Mouse (Mus musculus): ENCODE measurements around the gene Mogat1. TPM values are rescaled to one million over a fixed set of nuclear protein-coding genes. Genes with fewer than 3 reads are reported as not detected.

Mogat1 gene
- polyA plus RNA-seq, 2 experiments: 0.18 to 0.37 TPM

GRCm38 (mm10) chr1:78507137-78507536, 3.7 kb upstream of the Mogat1 start:
- no peaks in the 10 kb centered on the region for H3K9me3 ChIP-seq (ENCODE audit: control insufficient read depth, low read length)
- H3K4me2 ChIP-seq (replicated peaks; ENCODE audit: low read depth, low read length, severe bottlenecking): no peak overlapping the region
- no peak overlapping the region for H3K4me3 ChIP-seq (replicated peaks; ENCODE audit: low read length)
- H3K4me1 ChIP-seq (ENCODE audit: control insufficient read depth, insufficient read depth, low read length): peaks cover 4% of the 10 kb centered on the region; the same call in 1 of the 2 replicates
- H3K36me3 ChIP-seq (ENCODE audit: control insufficient read depth, insufficient read depth, low read length): no peaks in the 10 kb centered on the region
- TF ChIP-seq POLR2A (IDR thresholded peaks at IDR 0.05; ENCODE audit: borderline replicate concordance, extremely low read depth, insufficient read depth, insufficient read length): no peak
- ATAC-seq (ENCODE audit: low FRiP score, low read depth) (no peak), DNase-seq (ENCODE audit: low spot score) (no peak)
- peaks cover 5% of the 10 kb centered on the region; the same call in 1 of the 2 replicates for H3K27me3 ChIP-seq (ENCODE audit: control insufficient read depth, insufficient read depth, low read length)
- 42% methylated on average over 1 of the region's 1 CpGs for WGBS
- H3K27ac ChIP-seq (replicated peaks; ENCODE audit: low read depth, low read length): no peak overlapping the region
- H3K9ac ChIP-seq (ENCODE audit: low read depth, low read length, severe bottlenecking): no peak overlapping the region

- H3K9me3 ChIP-seq (ENCODE audit: control insufficient read depth, low read length): no peaks in the 10 kb centered on the region
- no peak for DNase-seq (ENCODE audit: low spot score)
- H3K27ac ChIP-seq (replicated peaks; ENCODE audit: low read depth, low read length): no peak within 1 kb of the TSS
- H3K27me3 ChIP-seq (ENCODE audit: control insufficient read depth, insufficient read depth, low read length): peaks cover 5% of the 10 kb centered on the region; the same call in 1 of the 2 replicates
- peak within 1 kb of the TSS; percentile 58 for H3K4me2 ChIP-seq (replicated peaks; ENCODE audit: low read depth, low read length, severe bottlenecking)
- no peak for ATAC-seq (ENCODE audit: low FRiP score, low read depth)
- WGBS: 3% methylated on average over 21 of the region's 25 CpGs
- H3K4me3 ChIP-seq (replicated peaks; ENCODE audit: low read length): peak within 1 kb of the TSS; percentile 32
- no peaks in the 10 kb centered on the region for H3K36me3 ChIP-seq (ENCODE audit: control insufficient read depth, insufficient read depth, low read length)
- TF ChIP-seq POLR2A (IDR thresholded peaks at IDR 0.05; ENCODE audit: borderline replicate concordance, extremely low read depth, insufficient read depth, insufficient read length): no peak
- H3K4me1 ChIP-seq (ENCODE audit: control insufficient read depth, insufficient read depth, low read length): peaks cover 4% of the 10 kb centered on the region; the same call in 1 of the 2 replicates
- H3K9ac ChIP-seq (ENCODE audit: low read depth, low read length, severe bottlenecking): peak within 1 kb of the TSS; percentile 41
Measured at GRCm38 (mm10) chr1:78511621-78512160, 900 bp downstream of the Mogat1 start, which contains the start of gene BC035947. Gene BC035947 (minus strand): TSS chr1:78512158.

- Histone ChIP-seq H3K9ac (ENCODE audit: low read depth, low read length, severe bottlenecking) (no peak overlapping the region), H3K27me3 (ENCODE audit: control insufficient read depth, insufficient read depth, low read length) (peaks cover 5% of the 10 kb centered on the region; the same call in 1 of the 2 replicates), H3K36me3 (ENCODE audit: control insufficient read depth, insufficient read depth, low read length) (no peaks in the 10 kb centered on the region), H3K4me3 (replicated peaks; ENCODE audit: low read length) (no peak overlapping the region), H3K9me3 (ENCODE audit: control insufficient read depth, low read length) (no peaks in the 10 kb centered on the region), H3K4me1 (ENCODE audit: control insufficient read depth, insufficient read depth, low read length) (peaks cover 4% of the 10 kb centered on the region; the same call in 1 of the 2 replicates), H3K27ac (replicated peaks; ENCODE audit: low read depth, low read length) (no peak overlapping the region), H3K4me2 (replicated peaks; ENCODE audit: low read depth, low read length, severe bottlenecking) (no peak overlapping the region)
- ATAC-seq (ENCODE audit: low FRiP score, low read depth) (no peak), DNase-seq (ENCODE audit: low spot score) (no peak)
- no peak for TF ChIP-seq POLR2A (IDR thresholded peaks at IDR 0.05; ENCODE audit: borderline replicate concordance, extremely low read depth, insufficient read depth, insufficient read length)
- 80% methylated on average over 8 of the region's 8 CpGs for WGBS
Measured at GRCm38 (mm10) chr1:78512756-78513155, 2.0 kb downstream of the Mogat1 start.

GRCm38 (mm10) chr1:78518907-78519306, 8.1 kb downstream of the Mogat1 start:
- no peak overlapping the region for H3K9ac ChIP-seq (ENCODE audit: low read depth, low read length, severe bottlenecking)
- no peak for TF ChIP-seq POLR2A (IDR thresholded peaks at IDR 0.05; ENCODE audit: borderline replicate concordance, extremely low read depth, insufficient read depth, insufficient read length)
- H3K27ac ChIP-seq (replicated peaks; ENCODE audit: low read depth, low read length): no peak overlapping the region
- H3K4me2 ChIP-seq (replicated peaks; ENCODE audit: low read depth, low read length, severe bottlenecking): no peak overlapping the region
- DNase-seq (ENCODE audit: low spot score) (no peak), ATAC-seq (ENCODE audit: low FRiP score, low read depth) (no peak)
- H3K9me3 ChIP-seq (ENCODE audit: control insufficient read depth, low read length): no peaks in the 10 kb centered on the region
- WGBS: 91% methylated on average over 7 of the region's 7 CpGs
- no peaks in the 10 kb centered on the region for H3K27me3 ChIP-seq (ENCODE audit: control insufficient read depth, insufficient read depth, low read length)
- no peak overlapping the region for H3K4me3 ChIP-seq (replicated peaks; ENCODE audit: low read length)
- H3K4me1 ChIP-seq (ENCODE audit: control insufficient read depth, insufficient read depth, low read length): no peaks in the 10 kb centered on the region
- no peaks in the 10 kb centered on the region for H3K36me3 ChIP-seq (ENCODE audit: control insufficient read depth, insufficient read depth, low read length)

- Histone ChIP-seq H3K4me3 (replicated peaks; ENCODE audit: low read length) (no peak overlapping the region), H3K36me3 (ENCODE audit: control insufficient read depth, insufficient read depth, low read length) (no peaks in the 10 kb centered on the region), H3K4me1 (ENCODE audit: control insufficient read depth, insufficient read depth, low read length) (no peaks in the 10 kb centered on the region), H3K9ac (ENCODE audit: low read depth, low read length, severe bottlenecking) (no peak overlapping the region), H3K27ac (replicated peaks; ENCODE audit: low read depth, low read length) (no peak overlapping the region), H3K9me3 (ENCODE audit: control insufficient read depth, low read length) (no peaks in the 10 kb centered on the region), H3K27me3 (ENCODE audit: control insufficient read depth, insufficient read depth, low read length) (no peaks in the 10 kb centered on the region), H3K4me2 (replicated peaks; ENCODE audit: low read depth, low read length, severe bottlenecking) (no peak overlapping the region)
- no peak for TF ChIP-seq POLR2A (IDR thresholded peaks at IDR 0.05; ENCODE audit: borderline replicate concordance, extremely low read depth, insufficient read depth, insufficient read length)
- ATAC-seq (ENCODE audit: low FRiP score, low read depth) (no peak), DNase-seq (ENCODE audit: low spot score) (peak; percentile 49)
- 45% methylated on average over 23 of the region's 23 CpGs for WGBS
Measured at GRCm38 (mm10) chr1:78525189-78525886, 14.5 kb downstream of the Mogat1 start.

All from limb, embryonic 14.5 days (tissue).